Mouse (Mus musculus) hindbrain, embryonic 10.5 days (tissue): Measurements from ENCODE around the gene Arid1b. TPM values are rescaled to one million over a fixed set of nuclear protein-coding genes. Genes with fewer than 3 reads are reported as not detected.

Experiments used
- DNase-seq: peaks from one replicate; pipeline ENCODE4 v3.0.0-alpha.2; 2017; ENCODE audit warnings: low spot score
- H3K27ac ChIP-seq: fragments of 300-500 bp; sonication (generic); 2 replicates; pipeline ENCODE4 v1.5.1; 2016; ENCODE audit warnings: mild to moderate bottlenecking, moderate library complexity
- H3K27me3 ChIP-seq: fragments of 300-500 bp; sonication (generic); 2 replicates; pipeline ENCODE4 v1.6.1; 2016; ENCODE audit warnings: mild to moderate bottlenecking; ENCODE audit not compliant: poor library complexity, insufficient read depth, severe bottlenecking
- H3K36me3 ChIP-seq: fragments of 300-500 bp; sonication (generic); 2 replicates; pipeline ENCODE4 v1.6.1; 2016; ENCODE audit warnings: mild to moderate bottlenecking, moderate library complexity
- H3K4me1 ChIP-seq: fragments of 300-500 bp; sonication (generic); replicated peaks from 2 replicates; pipeline ENCODE4 v1.6.1; 2016; ENCODE audit warnings: mild to moderate bottlenecking
- H3K4me3 ChIP-seq: fragments of 300-500 bp; sonication (generic); 2 replicates; pipeline ENCODE4 v1.5.1; 2016; ENCODE audit warnings: mild to moderate bottlenecking, moderate library complexity
- H3K9me3 ChIP-seq: fragments of 300-500 bp; sonication (generic); 2 replicates; pipeline ENCODE4 v1.6.1; 2016; ENCODE audit warnings: mild to moderate bottlenecking, moderate library complexity
- WGBS: fragments of 180-500 bp; shearing (Covaris S2); methylation state at CpG from one replicate; pipeline ENCODE4 v1.1.7; 2016; 5-methylcytosine and 5-hydroxymethylcytosine counted together
- polyA plus RNA-seq: library from polyadenylated mRNA; unstranded; fragments of >200 nt; fragmentation: Nextera tagmentation; extraction: Ambion mirVana; gene quantifications from 2 replicates; pipeline ENCODE4 v1.2.1, GENCODE M21; 2016

The Arid1b gene
- polyA plus RNA-seq, 1 experiment from 2014 or later, result 11.7 TPM

- no peak for DNase-seq
- Histone ChIP-seq H3K4me3 (no peak overlapping the region), H3K4me1 (peaks cover 9% of the 10 kb centered on the region; the same call in 1 of the 2 replicates), H3K27me3 (no peaks in the 10 kb centered on the region), H3K9me3 (no peaks in the 10 kb centered on the region), H3K36me3 (0 out of 2 replicates have a peak, but pooled peaks cover 5% of the 10 kb centered on the region), H3K27ac (no peak overlapping the region)
- WGBS, result 84% methylated on average over 2 of the region's 2 CpGs
Measured at GRCm38 (mm10) chr17:5255618-5255933, 261.4 kb downstream of the Arid1b start.

DNA sequence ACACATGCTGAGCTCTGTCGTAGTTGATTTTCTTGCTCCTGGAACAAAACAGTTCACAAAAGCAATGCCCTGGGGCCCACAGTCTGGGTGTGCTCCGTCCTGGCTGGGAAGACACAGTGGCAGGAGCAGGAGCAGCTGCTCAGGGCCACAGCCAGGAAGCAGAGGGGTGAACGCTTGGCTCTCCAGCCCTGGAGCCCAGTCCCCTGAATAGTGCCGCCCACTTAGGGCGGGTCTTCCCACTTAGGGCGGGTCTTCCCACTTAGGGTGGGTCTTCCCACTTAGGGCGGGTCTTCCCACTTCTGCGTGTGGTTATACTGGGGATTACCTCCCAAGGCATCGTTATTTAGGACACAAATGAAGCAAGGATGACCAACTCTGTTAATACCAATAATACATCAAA is 264.8 kb downstream of the Arid1b start:
- Histone ChIP-seq H3K4me1 (peaks cover 9% of the 10 kb centered on the region; the same call in 1 of the 2 replicates), H3K27ac (no peak overlapping the region), H3K27me3 (no peaks in the 10 kb centered on the region), H3K4me3 (no peak overlapping the region), H3K9me3 (no peaks in the 10 kb centered on the region), H3K36me3 (peaks cover 2% of the 10 kb centered on the region)
- WGBS, result 73% methylated on average over 9 of the region's 9 CpGs
- no peak for DNase-seq

DNA sequence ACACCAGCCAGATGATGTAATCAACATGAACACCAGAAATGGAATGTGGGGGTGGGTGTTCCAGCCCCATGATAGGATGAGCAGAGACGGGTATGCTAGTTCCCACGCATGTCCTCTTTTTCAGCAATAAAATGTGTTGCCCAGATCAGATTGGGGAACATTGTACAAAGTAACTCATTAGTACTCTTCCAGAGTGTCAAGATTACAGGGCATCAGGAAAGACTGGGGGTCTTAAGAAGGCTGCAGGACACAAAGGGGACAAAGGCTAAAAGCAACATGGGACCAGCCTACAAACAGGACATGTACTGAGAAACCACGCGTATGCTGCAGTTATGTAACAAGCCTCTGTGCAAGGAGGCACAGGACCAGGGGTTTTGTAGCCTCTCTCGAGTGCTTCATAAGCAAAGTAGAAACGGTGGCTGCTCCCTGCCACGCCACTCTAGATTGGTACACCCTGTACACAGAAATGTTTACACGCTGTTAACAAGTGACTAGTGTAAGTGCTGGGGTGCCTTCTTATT is 267.1 kb downstream of the Arid1b start:
- Histone ChIP-seq H3K27ac (no peak overlapping the region), H3K9me3 (no peaks in the 10 kb centered on the region), H3K36me3 (peaks cover 21% of the 10 kb centered on the region), H3K27me3 (no peaks in the 10 kb centered on the region), H3K4me1 (peaks cover 3% of the 10 kb centered on the region; the same call in 1 of the 2 replicates), H3K4me3 (no peak overlapping the region)
- WGBS, result 88% methylated on average over 8 of the region's 8 CpGs
- no peak for DNase-seq

DNA sequence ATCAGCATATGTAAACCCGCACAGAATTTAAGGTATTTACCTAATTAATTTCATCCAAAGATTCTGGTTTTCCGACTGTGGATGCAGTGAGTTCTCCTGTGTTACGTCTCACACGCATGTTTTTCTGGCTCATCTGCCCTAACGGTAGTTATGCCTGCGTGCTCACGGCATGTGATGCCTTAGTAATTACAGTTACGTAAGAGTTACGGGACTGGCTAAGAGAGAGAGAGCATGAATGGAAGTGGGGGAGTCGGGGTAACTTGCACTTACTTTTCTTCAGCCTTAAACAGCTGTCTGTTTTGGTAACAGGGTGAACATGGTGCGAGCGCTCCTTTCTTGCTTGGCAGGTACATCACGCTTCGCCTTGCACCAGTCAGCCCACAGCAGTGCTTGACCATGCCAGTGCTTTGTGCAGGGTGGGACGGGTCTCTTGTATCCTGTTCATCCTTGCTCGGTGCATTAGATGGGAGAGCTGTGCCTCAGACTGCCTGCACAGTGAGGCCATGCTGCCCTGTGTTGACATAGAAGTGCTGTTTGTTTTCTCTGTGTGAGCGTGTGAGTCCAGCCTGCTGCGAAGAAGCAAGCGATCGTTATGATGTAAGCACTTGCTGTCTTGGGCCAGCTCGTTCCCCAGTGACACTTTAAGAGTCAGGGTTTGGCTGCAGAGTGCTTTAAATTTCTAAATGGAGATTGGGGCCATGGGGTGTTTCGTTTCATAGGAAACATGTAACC is 267.9 kb downstream of the Arid1b start:
- no peaks in the 10 kb centered on the region for H3K27me3 ChIP-seq
- H3K9me3 ChIP-seq, result no peaks in the 10 kb centered on the region
- H3K36me3 ChIP-seq, result peaks cover 24% of the 10 kb centered on the region

DNA sequence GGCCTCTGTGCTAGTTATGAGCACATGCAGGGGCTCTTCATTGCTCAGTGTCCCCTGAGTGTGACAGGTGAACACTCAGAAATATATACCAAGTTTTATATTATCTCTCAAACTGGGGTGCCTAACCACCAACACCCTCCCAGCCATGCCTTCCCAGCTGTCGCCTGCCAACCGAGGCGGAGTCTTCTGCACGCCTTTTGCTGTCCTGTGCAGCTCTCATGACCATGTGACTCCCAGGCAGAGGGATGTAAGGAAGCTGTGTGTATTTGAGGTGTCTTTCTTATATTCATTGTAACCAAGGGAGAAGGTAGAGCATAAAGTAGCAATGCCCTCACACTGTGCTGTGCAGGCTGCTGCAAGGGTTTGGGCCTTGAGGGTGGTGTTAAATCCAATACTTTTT is 268.7 kb downstream of the Arid1b start:
- H3K9me3 ChIP-seq, result no peaks in the 10 kb centered on the region
- DNase-seq, result no peak
- H3K4me1 ChIP-seq, result peaks cover 3% of the 10 kb centered on the region; the same call in 1 of the 2 replicates
- WGBS, result 78% methylated on average over 4 of the region's 4 CpGs
- H3K27me3 ChIP-seq, result no peaks in the 10 kb centered on the region
- H3K4me3 ChIP-seq, result no peak overlapping the region
- no peak overlapping the region for H3K27ac ChIP-seq
- H3K36me3 ChIP-seq, result peaks cover 28% of the 10 kb centered on the region

More for the DNA sequence above, 267.9 kb downstream of the Arid1b start:
- DNase-seq, result no peak
- Histone ChIP-seq H3K4me1 (peaks cover 3% of the 10 kb centered on the region; the same call in 1 of the 2 replicates), H3K27ac (no peak overlapping the region), H3K4me3 (no peak overlapping the region)
- 83% methylated on average over 22 of the region's 22 CpGs for WGBS

GRCm38 (mm10) chr17:5264783-5265182 is 270.7 kb downstream of the Arid1b start:
- Histone ChIP-seq H3K9me3 (no peaks in the 10 kb centered on the region), H3K27ac (no peak overlapping the region), H3K4me3 (no peak overlapping the region), H3K27me3 (no peaks in the 10 kb centered on the region), H3K4me1 (no peaks in the 10 kb centered on the region; the same call in 1 of the 2 replicates), H3K36me3 (peaks cover 44% of the 10 kb centered on the region)
- DNase-seq, result no peak
- whole genome bisulfite sequencing, result 92% methylated on average over 3 of the region's 3 CpGs

DNA sequence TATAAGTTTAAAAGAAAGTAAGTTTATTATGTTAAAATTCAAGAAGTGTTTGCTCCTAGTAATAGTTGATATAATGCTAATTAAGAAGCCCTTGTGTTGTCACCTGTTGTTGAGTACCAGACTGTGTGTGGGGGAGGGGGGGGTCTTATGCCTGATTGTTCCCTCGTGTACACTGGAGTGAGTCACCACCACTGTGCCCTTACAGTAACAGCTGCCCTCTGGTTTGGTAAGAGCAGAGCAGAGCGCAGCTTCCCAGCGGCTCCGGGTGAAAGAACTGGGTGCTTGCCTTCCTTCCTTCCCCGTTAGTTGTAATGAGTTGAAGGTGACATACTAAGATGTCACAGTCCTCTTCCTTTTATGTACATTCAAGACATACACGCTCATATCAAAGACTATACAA is 271.5 kb downstream of the Arid1b start:
- Histone ChIP-seq H3K36me3 (peaks cover 50% of the 10 kb centered on the region), H3K27me3 (no peaks in the 10 kb centered on the region), H3K4me3 (no peak overlapping the region), H3K4me1 (peaks cover 4% of the 10 kb centered on the region; the same call in 1 of the 2 replicates), H3K27ac (no peak overlapping the region), H3K9me3 (no peaks in the 10 kb centered on the region)
- 95% methylated on average over 6 of the region's 6 CpGs for WGBS
- no peak for DNase-seq

DNA sequence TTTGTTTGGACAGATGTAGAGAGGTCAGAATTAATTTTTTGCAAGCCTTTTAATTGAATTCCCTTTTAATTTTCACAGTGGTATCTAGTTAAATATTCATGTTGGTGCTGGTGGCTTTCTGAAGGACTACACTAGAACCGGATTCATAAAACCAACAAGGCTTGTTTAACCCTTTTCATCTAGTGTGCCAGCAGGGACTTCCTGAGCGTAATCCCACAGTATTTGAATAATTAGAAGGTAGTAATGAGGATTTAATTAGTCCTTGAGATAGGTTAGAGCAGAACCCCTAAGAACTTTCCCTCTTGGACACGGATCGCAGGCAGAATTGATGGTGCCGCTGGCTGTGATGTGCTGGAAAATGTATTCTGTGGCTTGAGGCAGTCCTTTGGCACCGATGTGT is 273.6 kb downstream of the Arid1b start:
- Histone ChIP-seq H3K27me3 (no peaks in the 10 kb centered on the region), H3K9me3 (no peaks in the 10 kb centered on the region), H3K4me1 (peaks cover 14% of the 10 kb centered on the region; the same call in 1 of the 2 replicates), H3K27ac (no peak overlapping the region), H3K36me3 (peaks cover 50% of the 10 kb centered on the region), H3K4me3 (no peak overlapping the region)
- DNase-seq, result no peak
- WGBS, result 95% methylated on average over 6 of the region's 6 CpGs

DNA sequence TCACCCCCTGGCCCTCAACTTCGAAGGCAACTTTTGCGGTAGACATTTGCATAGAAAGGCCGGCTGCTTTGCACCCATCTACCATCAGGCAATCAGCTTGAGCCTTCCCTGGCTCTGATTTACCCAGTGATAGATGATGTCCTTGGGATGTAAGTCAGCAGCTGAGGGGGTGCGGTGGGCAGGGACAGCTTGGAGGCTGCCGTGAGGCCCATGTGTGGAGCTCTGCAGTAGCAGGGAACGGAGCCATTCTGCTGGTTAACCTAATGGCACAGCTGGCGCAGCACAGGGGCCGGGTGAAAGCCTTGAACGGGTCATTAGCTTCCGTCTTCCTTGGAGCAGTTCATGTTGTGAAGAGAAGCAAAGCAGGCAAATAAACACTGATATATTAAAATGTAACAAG is 275.2 kb downstream of the Arid1b start:
- no peaks in the 10 kb centered on the region for H3K9me3 ChIP-seq
- peaks cover 45% of the 10 kb centered on the region for H3K36me3 ChIP-seq
- H3K4me3 ChIP-seq, result no peak overlapping the region
- H3K27ac ChIP-seq, result no peak overlapping the region
- DNase-seq, result no peak
- peaks cover 14% of the 10 kb centered on the region; the same call in 1 of the 2 replicates for H3K4me1 ChIP-seq
- no peaks in the 10 kb centered on the region for H3K27me3 ChIP-seq
- 88% methylated on average over 10 of the region's 10 CpGs for WGBS

GRCm38 (mm10) chr17:5269774-5270173 is 275.6 kb downstream of the Arid1b start:
- Histone ChIP-seq H3K4me3 (no peak overlapping the region), H3K27ac (no peak overlapping the region), H3K27me3 (no peaks in the 10 kb centered on the region), H3K4me1 (peaks cover 14% of the 10 kb centered on the region; the same call in 1 of the 2 replicates), H3K9me3 (no peaks in the 10 kb centered on the region), H3K36me3 (peaks cover 40% of the 10 kb centered on the region)
- no peak for DNase-seq
- 84% methylated on average over 16 of the region's 16 CpGs for WGBS

DNA sequence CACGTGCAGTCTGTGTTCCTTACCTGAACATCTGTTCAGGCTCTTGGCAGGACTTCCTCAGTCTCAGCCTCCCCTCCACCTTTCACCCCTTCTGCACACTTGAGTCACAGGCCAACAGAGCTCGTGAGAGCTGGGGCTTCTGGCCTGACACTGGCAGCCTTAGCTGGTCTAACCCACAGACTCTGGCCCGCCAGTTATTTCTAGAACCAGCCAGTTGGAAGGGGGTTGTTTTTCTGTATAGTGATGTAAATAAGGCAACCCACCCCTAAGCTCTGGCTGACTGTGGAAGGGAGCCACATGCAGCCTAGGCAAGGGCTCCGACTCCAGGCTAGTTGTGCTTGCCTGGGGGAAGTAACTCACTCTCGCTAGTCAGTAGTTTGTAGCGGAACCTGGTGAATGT is 276.7 kb downstream of the Arid1b start:
- H3K27me3 ChIP-seq, result no peaks in the 10 kb centered on the region
- no peak overlapping the region for H3K4me3 ChIP-seq
- 72% methylated on average over 6 of the region's 6 CpGs for WGBS
- H3K9me3 ChIP-seq, result no peaks in the 10 kb centered on the region
- no peak for DNase-seq
- H3K36me3 ChIP-seq, result peaks cover 38% of the 10 kb centered on the region
- no peak overlapping the region for H3K27ac ChIP-seq
- peaks cover 14% of the 10 kb centered on the region; the same call in 1 of the 2 replicates for H3K4me1 ChIP-seq

DNA sequence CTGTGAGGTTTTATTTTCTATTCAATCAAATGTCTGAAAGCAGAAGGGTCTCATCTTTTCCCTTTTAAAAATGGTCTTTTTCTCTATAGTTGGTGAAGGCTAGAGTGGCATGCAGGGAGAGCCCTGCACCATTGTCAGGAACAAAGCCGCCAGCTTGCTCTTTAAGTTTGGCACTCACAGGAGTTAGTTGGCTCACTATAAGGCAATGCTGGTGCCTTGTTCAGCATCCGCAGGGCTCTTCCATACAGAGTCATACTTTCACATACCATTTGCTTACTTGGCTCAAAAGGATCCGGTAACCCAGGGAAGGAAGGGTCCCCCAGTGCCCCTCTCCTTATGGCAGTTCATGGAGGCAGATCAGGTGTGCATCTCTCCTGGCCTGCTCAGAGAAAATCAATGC is 279.0 kb downstream of the Arid1b start:
- H3K36me3 ChIP-seq, result peaks cover 32% of the 10 kb centered on the region
- 97% methylated on average over 3 of the region's 3 CpGs for WGBS
- no peaks in the 10 kb centered on the region for H3K27me3 ChIP-seq
- H3K9me3 ChIP-seq, result no peaks in the 10 kb centered on the region
- H3K4me1 ChIP-seq, result peaks cover 14% of the 10 kb centered on the region; the same call in 1 of the 2 replicates
- DNase-seq, result no peak
- H3K27ac ChIP-seq, result no peak overlapping the region
- H3K4me3 ChIP-seq, result no peak overlapping the region

- H3K27ac ChIP-seq, result no peak overlapping the region
- no peaks in the 10 kb centered on the region for H3K27me3 ChIP-seq
- DNase-seq, result no peak
- no peak overlapping the region for H3K4me3 ChIP-seq
- peaks cover 14% of the 10 kb centered on the region; the same call in 1 of the 2 replicates for H3K4me1 ChIP-seq
- H3K9me3 ChIP-seq, result no peaks in the 10 kb centered on the region
- 94% methylated on average over 3 of the region's 3 CpGs for WGBS
- H3K36me3 ChIP-seq, result peaks cover 32% of the 10 kb centered on the region
Measured at GRCm38 (mm10) chr17:5273685-5274084, 279.6 kb downstream of the Arid1b start.
